Mouse (Mus musculus) myocyte (in vitro differentiated cells): Measurements from ENCODE around the gene Nampt.

Source experiments
- MAX ChIP-seq: IDR thresholded peaks from one replicate; pipeline ENCODE4 v1.6.1; 2011; ENCODE audit warnings: low read depth, mild to moderate bottlenecking, control low read depth
- MYOD1 ChIP-seq, 3 experiments: IDR thresholded peaks; one replicate each; pipeline ENCODE4 v1.6.1; 2011; ENCODE audit warnings: control low read depth in 2 of 3, low read depth in 2 of 3, mild to moderate bottlenecking in 2 of 3, moderate library complexity in 1 of 3; ENCODE audit not compliant: insufficient read length in 2 of 3, control insufficient read depth in 1 of 3
- POLR2A ChIP-seq: IDR thresholded peaks from one replicate; pipeline ENCODE4 v1.6.1; 2011; ENCODE audit warnings: low read depth, mild to moderate bottlenecking, control low read depth, moderate library complexity; ENCODE audit not compliant: insufficient read length
- SRF ChIP-seq: IDR thresholded peaks from one replicate; pipeline ENCODE4 v1.6.1; 2011; ENCODE audit warnings: low read depth; ENCODE audit not compliant: control insufficient read depth, insufficient read length
- TCF3 ChIP-seq: IDR thresholded peaks from one replicate; pipeline ENCODE4 v1.6.1; 2011; ENCODE audit warnings: low read depth, control low read depth; ENCODE audit not compliant: insufficient read length

GRCm38 (mm10) chr12:32841442-32841900 is 22.1 kb downstream of the Nampt start:
- TF ChIP-seq MYOD1 (IDR thresholded peaks at IDR 0.05; ENCODE audit: control insufficient read depth in 1 of 3, insufficient read length in 2 of 3, low read depth in 2 of 3) (no peak), TCF3 (no peak), POLR2A (no peak), SRF (no peak), MAX (no peak)
